Mouse (Mus musculus) liver, postnatal 0 days (tissue): ENCODE data around the gene Trem2. TPM values are rescaled to one million over a fixed set of nuclear protein-coding genes. Genes with fewer than 3 reads are reported as not detected.
"Not testable (repeated sequence)": the region's sequence is repeated elsewhere in the genome, so short reads cannot be mapped to it uniquely, and the experiment has no call there.

ENCODE experiments used
- ATAC-seq: fragments of 200-750 bp; cut with Nextera tagmentation; 2 replicates; pipeline ENCODE4 v1.8.0; 2017; ENCODE audit warnings: mild to moderate bottlenecking, moderate library complexity
- DNase-seq: peaks from one replicate; pipeline ENCODE4 v3.0.0-alpha.2; 2016
- H3K27ac ChIP-seq: fragments of 300-500 bp; sonication (generic); 2 replicates; pipeline ENCODE4 v1.5.1; 2014; ENCODE audit warnings: antibody characterized with exemption, moderate library complexity, mild to moderate bottlenecking, low read depth
- H3K27me3 ChIP-seq: fragments of 300-500 bp; sonication (generic); 2 replicates; pipeline ENCODE4 v1.6.1; 2014; ENCODE audit warnings: low read length, control low read depth, mixed read lengths; ENCODE audit not compliant: insufficient read depth
- H3K36me3 ChIP-seq: fragments of 300-500 bp; sonication (generic); replicated peaks from 2 replicates; pipeline ENCODE4 v1.6.1; 2014; ENCODE audit warnings: mild to moderate bottlenecking, control low read depth, low read length, moderate library complexity, mixed read lengths; ENCODE audit not compliant: insufficient read depth
- H3K4me1 ChIP-seq: fragments of 300-500 bp; sonication (generic); 2 replicates; pipeline ENCODE4 v1.6.1; 2014; ENCODE audit warnings: antibody characterized with exemption, mild to moderate bottlenecking, control low read depth; ENCODE audit not compliant: insufficient read depth
- H3K4me2 ChIP-seq: fragments of 300-500 bp; sonication (generic); 2 replicates; pipeline ENCODE4 v1.6.1; 2014; ENCODE audit warnings: low read depth, mild to moderate bottlenecking, low read length, moderate library complexity, mixed read lengths
- H3K4me3 ChIP-seq: fragments of 300-500 bp; sonication (generic); 2 replicates; pipeline ENCODE4 v1.5.1; 2014; ENCODE audit warnings: low read depth, low read length
- H3K9ac ChIP-seq: fragments of 300-500 bp; sonication (generic); replicated peaks from 2 replicates; pipeline ENCODE4 v1.6.1; 2014; ENCODE audit warnings: mild to moderate bottlenecking, moderate library complexity
- H3K9me3 ChIP-seq: fragments of 300-500 bp; sonication (generic); 2 replicates; pipeline ENCODE4 v1.6.1; 2016; ENCODE audit warnings: mild to moderate bottlenecking, control low read depth, low read length, mixed read lengths
- CTCF ChIP-seq: sonication (generic); IDR thresholded peaks from 2 replicates; pipeline ENCODE4 v1.5.1; 2016; ENCODE audit warnings: antibody characterized with exemption, low read depth
- EP300 ChIP-seq: IDR thresholded peaks from 2 replicates; pipeline ENCODE4 v1.6.1; 2016; ENCODE audit warnings: antibody characterized with exemption, low read depth, mild to moderate bottlenecking
- WGBS: fragments of 180-500 bp; shearing (Covaris S2); extraction: QIAGEN DNeasy Blood & Tissue Kit; methylation state at CpG from one replicate; pipeline ENCODE4 v1.1.7; 2014; ENCODE audit not compliant: insufficient replicate concordance; 5-methylcytosine and 5-hydroxymethylcytosine counted together
- polyA plus RNA-seq: library from polyadenylated mRNA; unstranded; fragments of >200 nt; fragmentation: Nextera tagmentation; extraction: Ambion mirVana; gene quantifications from 2 replicates; pipeline ENCODE4 v1.2.1, GENCODE M21; 2015

The Trem2 gene
- polyA plus RNA-seq, 1 experiment from 2014 or later, result 5.6 TPM

DNA sequence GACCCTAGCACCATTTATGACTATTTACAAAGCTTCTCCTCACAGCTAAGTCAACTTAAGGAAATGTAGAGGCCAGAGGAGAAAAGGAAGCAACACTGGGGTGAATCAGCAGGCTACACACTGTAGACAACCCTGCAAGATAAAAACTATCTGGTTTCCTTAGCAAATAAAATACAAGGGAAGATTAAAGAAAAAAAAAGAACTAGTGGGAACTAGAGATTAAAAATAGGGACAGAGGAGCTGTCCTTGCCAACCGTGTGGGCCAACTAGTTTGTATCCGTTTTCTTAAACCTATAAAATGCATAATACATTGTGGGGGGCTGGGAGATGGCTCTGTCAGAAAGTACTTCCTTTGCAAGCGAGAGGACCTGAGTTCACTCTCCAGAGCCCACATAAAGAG is 4.3 kb upstream of the Trem2 start:
- ATAC-seq (no peak), DNase-seq (no peak)
- 25% methylated on average over 3 of the region's 3 CpGs for WGBS
- Histone ChIP-seq H3K9ac (no peak overlapping the region), H3K27me3 (no peaks in the 10 kb centered on the region), H3K27ac (no peak overlapping the region), H3K4me2 (no peak overlapping the region), H3K9me3 (no peaks in the 10 kb centered on the region), H3K4me3 (no peak overlapping the region), H3K4me1 (no peaks in the 10 kb centered on the region), H3K36me3 (no peaks in the 10 kb centered on the region)
- TF ChIP-seq EP300, result peak; percentile 24; the same call in 1 of the 2 replicates
- no peak for TF ChIP-seq CTCF

DNA sequence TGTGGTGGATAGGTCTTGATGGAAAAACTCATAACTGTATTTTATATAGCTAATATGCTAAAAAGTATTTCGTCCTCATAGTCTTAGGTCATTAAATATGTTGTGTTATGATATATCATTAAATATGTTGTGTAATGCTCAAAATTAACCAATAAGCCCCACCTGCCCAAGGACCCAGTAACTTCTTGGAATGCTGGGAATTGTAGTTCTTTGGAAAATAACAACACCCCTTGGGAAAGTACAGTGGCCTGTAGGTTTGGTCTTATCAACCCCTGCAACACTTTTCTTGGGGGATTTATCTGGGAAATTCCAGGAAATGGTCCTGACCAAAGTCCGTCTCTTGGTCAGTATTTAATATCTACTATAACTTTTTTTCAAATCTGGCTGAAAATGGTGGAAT is 3.1 kb upstream of the Trem2 start:
- H3K4me3 ChIP-seq, result no peak overlapping the region
- H3K9ac ChIP-seq, result no peak overlapping the region
- H3K36me3 ChIP-seq, result no peaks in the 10 kb centered on the region
- 69% methylated on average over 2 of the region's 2 CpGs for WGBS
- no peak for TF ChIP-seq CTCF
- TF ChIP-seq EP300, result no peak
- no peak overlapping the region for H3K27ac ChIP-seq
- no peak for DNase-seq
- no peaks in the 10 kb centered on the region for H3K9me3 ChIP-seq
- H3K4me1 ChIP-seq, result no peaks in the 10 kb centered on the region
- no peak for ATAC-seq
- H3K27me3 ChIP-seq, result no peaks in the 10 kb centered on the region
- no peak overlapping the region for H3K4me2 ChIP-seq

DNA sequence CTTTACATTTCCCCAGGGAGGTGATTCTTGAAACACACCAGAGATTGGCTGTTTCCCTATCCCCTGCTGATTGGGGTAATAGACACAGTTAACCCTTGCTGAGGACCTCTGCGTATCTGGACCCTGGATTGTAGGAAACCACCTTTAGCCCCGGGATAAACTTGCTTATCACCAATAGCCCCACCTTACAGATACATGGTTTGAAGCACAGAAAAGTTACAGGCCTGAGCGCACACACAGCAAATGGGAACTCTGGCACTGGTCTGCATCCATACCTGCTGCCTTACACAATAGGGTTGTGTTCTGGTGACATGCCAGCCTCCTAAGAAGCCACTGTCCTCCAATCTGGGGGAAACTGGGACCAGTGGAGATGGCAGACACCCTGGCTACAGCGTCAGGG is 377 bp upstream of the Trem2 start:
- 64% methylated on average over 4 of the region's 4 CpGs for WGBS
- Histone ChIP-seq H3K27me3 (no peaks in the 10 kb centered on the region), H3K27ac (no peak overlapping the region)

DNA sequence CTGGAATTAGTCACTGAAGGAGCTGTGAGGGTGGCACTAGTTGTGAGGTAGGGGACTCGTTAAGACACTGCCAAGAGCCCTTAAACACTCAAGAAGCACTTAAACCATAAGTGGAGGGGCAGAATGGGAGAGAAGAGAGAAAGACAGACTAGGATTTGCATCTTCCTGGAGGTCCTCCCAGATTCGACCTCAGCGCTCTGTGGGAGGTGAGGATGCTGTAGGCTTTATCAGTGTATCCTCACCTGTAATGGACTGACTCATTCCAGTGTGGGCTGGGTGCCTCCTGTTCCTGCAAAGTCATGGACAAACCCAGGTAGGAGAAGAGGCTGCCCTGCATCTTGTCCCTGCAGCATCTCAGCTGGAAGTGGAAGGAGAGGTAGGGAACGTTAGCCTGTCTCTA is 633 bp downstream of the Trem2 start:
- ATAC-seq, result no peak
- TF ChIP-seq CTCF, result no peak
- TF ChIP-seq EP300, result no peak
- no peaks in the 10 kb centered on the region for H3K27me3 ChIP-seq
- no peak overlapping the region for H3K4me3 ChIP-seq
- no peak for DNase-seq
- no peak overlapping the region for H3K9ac ChIP-seq
- no peak overlapping the region for H3K27ac ChIP-seq
- H3K4me1 ChIP-seq, result no peaks in the 10 kb centered on the region
- H3K4me2 ChIP-seq, result no peak overlapping the region
- 65% methylated on average over 4 of the region's 4 CpGs for WGBS
- no peaks in the 10 kb centered on the region for H3K9me3 ChIP-seq
- no peaks in the 10 kb centered on the region for H3K36me3 ChIP-seq

More for the DNA sequence above, 377 bp upstream of the Trem2 start:
- H3K4me2 ChIP-seq, result no peak overlapping the region
- TF ChIP-seq EP300, result no peak
- TF ChIP-seq CTCF, result no peak
- no peak overlapping the region for H3K9ac ChIP-seq
- DNase-seq, result no peak
- H3K36me3 ChIP-seq, result no peaks in the 10 kb centered on the region
- H3K4me3 ChIP-seq, result no peak overlapping the region
- H3K4me1 ChIP-seq, result no peaks in the 10 kb centered on the region
- ATAC-seq, result no peak
- H3K9me3 ChIP-seq, result no peaks in the 10 kb centered on the region

DNA sequence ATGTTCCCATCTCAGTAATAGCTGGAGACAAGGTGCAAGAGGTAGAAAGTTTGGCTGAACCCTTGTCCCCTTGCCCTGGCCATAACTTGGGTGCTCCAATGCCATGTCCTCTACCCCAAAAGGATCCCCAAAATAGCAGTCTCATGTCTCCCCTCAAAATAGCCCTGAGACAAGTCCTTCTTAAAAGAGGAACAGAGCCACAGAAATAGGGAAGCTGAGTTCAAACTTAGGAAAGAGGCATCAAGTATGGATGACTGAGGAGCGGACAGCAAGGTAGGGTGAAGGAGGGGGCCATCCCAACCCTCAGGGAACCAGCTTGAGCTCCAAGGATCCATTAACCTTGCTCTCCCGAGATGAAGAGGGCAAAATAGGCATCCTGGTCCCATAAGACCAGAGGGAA is 1.1 kb downstream of the Trem2 start:
- no peaks in the 10 kb centered on the region for H3K4me1 ChIP-seq
- ATAC-seq (no peak), DNase-seq (no peak)
- no peak overlapping the region for H3K9ac ChIP-seq
- no peak for TF ChIP-seq EP300
- no peak for TF ChIP-seq CTCF
- H3K27me3 ChIP-seq, result no peaks in the 10 kb centered on the region
- H3K4me2 ChIP-seq, result no peak overlapping the region
- no peaks in the 10 kb centered on the region for H3K9me3 ChIP-seq
- H3K4me3 ChIP-seq, result no peak overlapping the region
- WGBS, result 45% methylated on average over 2 of the region's 2 CpGs
- H3K36me3 ChIP-seq, result no peaks in the 10 kb centered on the region
- no peak overlapping the region for H3K27ac ChIP-seq

DNA sequence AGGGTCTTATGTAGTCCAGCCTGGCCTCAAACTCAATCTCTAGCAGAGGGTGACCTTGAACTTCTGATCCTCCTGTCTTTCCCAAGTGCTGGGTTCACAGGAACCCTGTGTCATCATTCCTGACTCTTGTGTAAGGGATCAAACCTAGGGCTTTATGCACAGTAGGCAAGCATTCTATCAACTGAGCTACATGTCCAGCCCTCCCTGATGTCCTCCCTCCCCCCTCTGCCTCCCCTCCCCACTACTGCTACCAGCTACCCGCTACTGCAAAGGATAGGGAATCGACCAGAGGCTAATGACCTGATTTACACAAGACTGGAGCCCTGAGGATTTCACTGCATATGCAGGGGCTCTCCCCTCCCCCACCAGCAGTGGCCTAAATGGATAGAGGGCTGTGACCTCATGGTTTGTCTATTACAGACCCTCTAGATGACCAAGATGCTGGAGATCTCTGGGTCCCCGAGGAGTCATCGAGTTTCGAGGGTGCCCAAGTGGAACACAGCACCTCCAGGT is 4.5 kb downstream of the Trem2 start:
- no peak overlapping the region for H3K9ac ChIP-seq
- ATAC-seq (no peak), DNase-seq (no peak)
- H3K27ac ChIP-seq, result no peak overlapping the region
- H3K4me1 ChIP-seq, result no peaks in the 10 kb centered on the region
- H3K27me3 ChIP-seq, result no peaks in the 10 kb centered on the region
- WGBS, result 74% methylated on average over 5 of the region's 5 CpGs
- H3K9me3 ChIP-seq, result no peaks in the 10 kb centered on the region
- TF ChIP-seq CTCF (no peak), EP300 (no peak)
- no peak overlapping the region for H3K4me3 ChIP-seq
- no peak overlapping the region for H3K4me2 ChIP-seq
- H3K36me3 ChIP-seq, result no peaks in the 10 kb centered on the region

DNA sequence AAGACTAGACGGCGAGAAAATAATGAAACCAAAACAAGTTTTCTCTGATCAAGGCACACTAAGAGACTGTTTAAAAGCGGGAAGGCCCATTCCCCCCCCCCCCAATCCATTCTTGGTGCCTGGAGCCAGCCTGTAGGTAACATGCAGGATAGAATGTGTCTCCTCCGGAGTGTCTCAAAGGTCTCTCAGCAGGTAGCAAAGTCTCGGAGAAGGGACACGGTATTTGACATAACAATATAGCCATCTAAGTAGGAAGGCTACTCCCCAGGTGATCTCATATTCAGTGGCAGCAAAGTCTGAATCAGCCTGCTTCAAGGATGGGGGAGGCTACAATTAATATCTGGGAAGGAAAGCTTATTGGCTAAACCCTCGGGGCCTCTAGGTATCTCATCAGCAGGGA is 6.8 kb downstream of the Trem2 start:
- ATAC-seq, DNase-seq, H3K9me3 ChIP-seq, H3K9ac ChIP-seq, H3K27ac ChIP-seq, H3K4me3 ChIP-seq, H3K4me1 ChIP-seq, H3K27me3 ChIP-seq, H3K36me3 ChIP-seq, H3K4me2 ChIP-seq: not testable (repeated sequence)
- 79% methylated on average over 7 of the region's 7 CpGs for WGBS
